In genomic region chr9:96752603-96753114, GRCm38 (mm10) we compare ENCODE assay signal across 8 mouse cellular contexts. TPM values are rescaled to one million over a fixed set of nuclear protein-coding genes. Genes with fewer than 3 reads are reported as not detected.
A peak's percentile ranks its signal among the peaks of the same experiment; 100 is the strongest.
DNase-seq lines count a peak whose midpoint lies in the region; ATAC-seq and TF ChIP-seq lines count a peak whose summit lies in the region.

Zbtb38 (minus strand) TSS chr9:96752831.

- H3K27me3 ChIP-seq in embryonic facial prominence, embryonic 13.5 days, result no peaks in the 10 kb centered on the region
- no peaks in the 10 kb centered on the region for H3K27me3 ChIP-seq in limb, embryonic 11.5 days (ENCODE audit: control insufficient read depth, insufficient read depth, low read length)
- no peaks in the 10 kb centered on the region for H3K27me3 ChIP-seq in midbrain, embryonic 14.5 days (ENCODE audit: control insufficient read depth, insufficient read depth, low read length)
- no peaks in the 10 kb centered on the region for H3K27me3 ChIP-seq in stomach, postnatal 0 days (ENCODE audit: control insufficient read depth, insufficient read depth, low read length)

- TF ChIP-seq EP300 in stomach, postnatal 0 days (optimal IDR thresholded peaks at IDR 0.05), result peak; percentile 21

- H3K4me2 ChIP-seq in embryonic facial prominence, embryonic 13.5 days, result no peak within 1 kb of the TSS
- H3K4me2 ChIP-seq in limb, embryonic 11.5 days (ENCODE audit: low read depth, severe bottlenecking), result no peak within 1 kb of the TSS
- no peak within 1 kb of the TSS for H3K4me2 ChIP-seq in midbrain, embryonic 14.5 days (ENCODE audit: low read length)
- 0 out of 2 replicates have a peak within 1 kb of the TSS, but pooled peaks have one; percentile 20 for H3K4me2 ChIP-seq in stomach, postnatal 0 days (replicated peaks; ENCODE audit: low read depth)

- H3K36me3 ChIP-seq in embryonic facial prominence, embryonic 13.5 days, result no peaks in the 10 kb centered on the region
- no peaks in the 10 kb centered on the region for H3K36me3 ChIP-seq in limb, embryonic 11.5 days (ENCODE audit: control insufficient read depth, insufficient read depth, low read length)
- H3K36me3 ChIP-seq in midbrain, embryonic 14.5 days (ENCODE audit: control insufficient read depth, insufficient read depth, low read length), result no peaks in the 10 kb centered on the region
- H3K36me3 ChIP-seq in stomach, postnatal 0 days (ENCODE audit: control insufficient read depth, insufficient read depth, low read length), result no peaks in the 10 kb centered on the region

- peaks cover 6% of the 10 kb centered on the region; the same call in 1 of the 2 replicates for H3K4me1 ChIP-seq in embryonic facial prominence, embryonic 13.5 days
- H3K4me1 ChIP-seq in limb, embryonic 11.5 days (ENCODE audit: control insufficient read depth, insufficient read depth, low read length), result 0 out of 2 replicates have a peak, but pooled peaks cover 2% of the 10 kb centered on the region
- no peaks in the 10 kb centered on the region for H3K4me1 ChIP-seq in midbrain, embryonic 14.5 days (ENCODE audit: control insufficient read depth, insufficient read depth, low read length)
- peaks cover 3% of the 10 kb centered on the region; the same call in 1 of the 2 replicates for H3K4me1 ChIP-seq in stomach, postnatal 0 days (replicated peaks; ENCODE audit: control insufficient read depth, insufficient read depth)

- no peaks in the 10 kb centered on the region for H3K9me3 ChIP-seq in embryonic facial prominence, embryonic 13.5 days
- no peaks in the 10 kb centered on the region for H3K9me3 ChIP-seq in limb, embryonic 11.5 days (ENCODE audit: control insufficient read depth, low read length)
- no peaks in the 10 kb centered on the region for H3K9me3 ChIP-seq in midbrain, embryonic 14.5 days (ENCODE audit: control insufficient read depth, low read length)
- no peaks in the 10 kb centered on the region for H3K9me3 ChIP-seq in stomach, postnatal 0 days (ENCODE audit: control insufficient read depth, low read length)

- H3K4me3 ChIP-seq in embryonic facial prominence, embryonic 13.5 days, result no peak within 1 kb of the TSS
- H3K4me3 ChIP-seq in limb, embryonic 11.5 days (ENCODE audit: low read depth, low read length), result no peak within 1 kb of the TSS
- H3K4me3 ChIP-seq in midbrain, embryonic 14.5 days (replicated peaks; ENCODE audit: low read depth, low read length), result no peak within 1 kb of the TSS
- H3K4me3 ChIP-seq in stomach, postnatal 0 days (ENCODE audit: low read depth, low read length), result no peak within 1 kb of the TSS

- no peak for TF ChIP-seq CTCF in stomach, postnatal 0 days (IDR thresholded peaks at IDR 0.05; ENCODE audit: low read depth)

- no peak for DNase-seq in thymus, postnatal 0 days (ENCODE audit: low spot score)
- DNase-seq in thymus, postnatal 14 days, result no peak
- DNase-seq in heart, adult 9 months (ENCODE audit: low spot score in 2 of 2), result peak; percentile 89 to 92
- DNase-seq in kidney, adult 8-10 months, result peak; percentile 76
- DNase-seq in limb, embryonic 11.5 days (ENCODE audit: low spot score), result no peak
- peak; percentile 30 for DNase-seq in midbrain, embryonic 14.5 days
- DNase-seq in stomach, postnatal 0 days (ENCODE audit: low spot score), result peak; percentile 93

- 0 out of 2 replicates have a peak within 1 kb of the TSS, but pooled peaks have one; percentile 52 for H3K9ac ChIP-seq in embryonic facial prominence, embryonic 13.5 days
- peak within 1 kb of the TSS; percentile 22; the same call in 1 of the 2 replicates for H3K9ac ChIP-seq in limb, embryonic 11.5 days (ENCODE audit: low read length)
- H3K9ac ChIP-seq in midbrain, embryonic 14.5 days (replicated peaks; ENCODE audit: low read length), result no peak within 1 kb of the TSS
- H3K9ac ChIP-seq in stomach, postnatal 0 days (ENCODE audit: low read length), result no peak within 1 kb of the TSS

- 54% methylated on average over 15 of the region's 15 CpGs for WGBS in embryonic facial prominence, embryonic 13.5 days
- 60% methylated on average over 15 of the region's 15 CpGs for WGBS in limb, embryonic 11.5 days
- 50% methylated on average over 15 of the region's 15 CpGs for WGBS in midbrain, embryonic 14.5 days
- 31% methylated on average over 15 of the region's 15 CpGs for WGBS in stomach, postnatal 0 days

- no peak for ATAC-seq in embryonic facial prominence, embryonic 13.5 days (ENCODE audit: insufficient number of reproducible peaks, insufficient read depth, low FRiP score, low TSS enrichment, low read depth)
- 0 out of 2 replicates have a peak, but pooled peaks have one; percentile 62 for ATAC-seq in limb, embryonic 11.5 days (ENCODE audit: insufficient number of reproducible peaks, low FRiP score, low TSS enrichment, low read depth)
- no peak for ATAC-seq in midbrain, embryonic 14.5 days (ENCODE audit: low FRiP score, low TSS enrichment)
- peak; percentile 97 for ATAC-seq in stomach, postnatal 0 days (ENCODE audit: low FRiP score, low TSS enrichment)

- no peak within 1 kb of the TSS for H3K27ac ChIP-seq in embryonic facial prominence, embryonic 13.5 days
- no peak within 1 kb of the TSS for H3K27ac ChIP-seq in limb, embryonic 11.5 days (replicated peaks; ENCODE audit: low read depth, low read length)
- no peak within 1 kb of the TSS for H3K27ac ChIP-seq in midbrain, embryonic 14.5 days (replicated peaks; ENCODE audit: low read depth, low read length)
- peak within 1 kb of the TSS; percentile 79 for H3K27ac ChIP-seq in stomach, postnatal 0 days (replicated peaks)

RNA-seq across cellular contexts. Expression of gene Zbtb38, which starts in this region (rescaled TPM):
- 21.1 and 21.4 TPM in 2 replicates for polyA plus RNA-seq in thymus, postnatal 0 days (2015; fragmentation: Nextera tagmentation; extraction: Ambion mirVana)
- polyA plus RNA-seq in embryonic facial prominence, embryonic 13.5 days (2015; fragmentation: Nextera tagmentation; extraction: Ambion mirVana), result 14.6 and 16.2 TPM in 2 replicates
- 9.2 and 9.4 TPM in 2 replicates for polyA plus RNA-seq in limb, embryonic 11.5 days (2014; fragmentation: Nextera tagmentation; extraction: Ambion mirVana)
- 50.5 and 55.1 TPM in 2 replicates for polyA plus RNA-seq in midbrain, embryonic 14.5 days (2014; fragmentation: Nextera tagmentation; extraction: Ambion mirVana)
- 13.9 and 15.3 TPM in 2 replicates for polyA plus RNA-seq in stomach, postnatal 0 days (2015; fragmentation: Nextera tagmentation; extraction: Ambion mirVana)

Comparison
In these comparisons a context has a peak if more than half of its experiments do, and no peak if none do; other contexts are left out.
1. DNase-seq: peak in heart, adult 9 months (2 of 2), kidney, adult 8-10 months (2 of 2), midbrain, embryonic 14.5 days (single experiment) and stomach, postnatal 0 days (single experiment); none in thymus, postnatal 0 days (single experiment), thymus, postnatal 14 days (single experiment) and limb, embryonic 11.5 days (single experiment).
2. ATAC-seq: peak in limb, embryonic 11.5 days (single experiment) and stomach, postnatal 0 days (single experiment); none in embryonic facial prominence, embryonic 13.5 days (single experiment) and midbrain, embryonic 14.5 days (single experiment).
3. H3K9ac ChIP-seq: peak in embryonic facial prominence, embryonic 13.5 days (single experiment) and limb, embryonic 11.5 days (single experiment); none in midbrain, embryonic 14.5 days (single experiment) and stomach, postnatal 0 days (single experiment).